Mouse (Mus musculus) brain, embryonic 14.5 days (tissue): ENCODE measurements around the gene Pgap3.

ENCODE experiments used
- CTCF ChIP-seq: fragments of 200-500 bp; IDR thresholded peaks from 2 replicates; pipeline ENCODE4 v1.5.1; 2012; ENCODE audit warnings: inconsistent platforms, mild to moderate bottlenecking, moderate library complexity, borderline replicate concordance; ENCODE audit not compliant: insufficient read depth, insufficient read length; ENCODE audit errors: extremely low read depth
- POLR2A ChIP-seq: fragments of 200-500 bp; IDR thresholded peaks from 2 replicates; pipeline ENCODE4 v1.6.1; 2012; ENCODE audit warnings: mild to moderate bottlenecking, inconsistent platforms, borderline replicate concordance; ENCODE audit not compliant: poor library complexity, insufficient read depth, insufficient read length, severe bottlenecking; ENCODE audit errors: extremely low read depth

DNA sequence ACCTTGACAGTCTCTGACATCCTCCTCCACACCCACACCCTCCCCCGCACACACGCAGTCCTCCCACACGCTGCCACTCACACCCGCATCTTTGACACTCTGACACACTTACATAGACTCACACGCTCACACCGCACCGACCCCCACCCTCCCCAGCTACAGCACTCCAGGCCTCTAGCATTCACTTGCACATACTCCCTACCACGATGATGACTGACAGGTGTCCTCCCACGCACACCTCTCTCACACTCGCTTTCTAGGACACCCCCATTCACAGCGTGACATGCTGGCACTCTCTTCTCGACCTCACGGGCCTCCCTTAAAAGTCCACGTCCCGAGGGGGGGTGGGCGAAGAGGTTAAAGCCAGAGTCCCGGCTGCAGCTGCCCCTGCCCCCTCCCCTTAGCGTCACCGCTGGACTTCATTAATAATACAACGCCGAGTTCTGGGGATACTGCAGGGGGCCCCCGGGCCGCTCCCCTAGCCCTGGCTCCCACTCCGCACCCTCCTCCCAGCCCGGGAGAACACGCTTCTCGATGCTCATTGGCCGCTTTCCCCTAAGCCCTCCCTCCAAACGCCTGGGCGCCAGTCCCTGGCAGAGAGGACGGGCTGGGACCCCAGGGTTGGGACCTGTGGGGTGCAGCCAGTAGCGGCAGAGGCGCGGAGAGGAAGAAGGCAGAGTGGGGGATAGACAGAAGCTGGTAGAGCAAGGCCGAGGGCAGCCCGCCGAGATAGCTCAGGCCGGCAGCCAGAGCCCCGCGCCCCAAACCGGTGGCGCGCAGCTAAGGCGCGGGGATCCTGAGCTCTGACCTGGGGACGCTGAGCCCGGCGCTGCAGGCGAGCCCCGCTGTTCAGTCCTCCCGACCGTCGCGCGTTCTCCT is 52.0 kb downstream of the Pgap3 start, which contains the start of gene Ppp1r1b:
- TF ChIP-seq CTCF (no peak), POLR2A (no peak)
